Mouse (Mus musculus): ENCODE data around the gene Nfkbil1. TPM values are rescaled to one million over a fixed set of nuclear protein-coding genes. Genes with fewer than 3 reads are reported as not detected.

The Nfkbil1 gene
- total RNA-seq, 2 experiments from 2014 or later: 15.5 to 20.1 TPM

- peak; percentile 72 to 80 for DNase-seq
Observed at GRCm38 (mm10) chr17:35254241-35255098, 18.9 kb upstream of the Nfkbil1 start.

- no peak for DNase-seq
Observed at GRCm38 (mm10) chr17:35253293-35254093, 17.9 kb upstream of the Nfkbil1 start.

GRCm38 (mm10) chr17:35252619-35253292 lies 17.2 kb upstream of the Nfkbil1 start:
- DNase-seq: no peak

- no peak for DNase-seq
Observed at GRCm38 (mm10) chr17:35251981-35252380, 16.4 kb upstream of the Nfkbil1 start.

GRCm38 (mm10) chr17:35251162-35251719 lies 15.6 kb upstream of the Nfkbil1 start:
- DNase-seq: no peak

GRCm38 (mm10) chr17:35250348-35251120 lies 14.9 kb upstream of the Nfkbil1 start:
- DNase-seq: no peak

- DNase-seq: no peak
Observed at GRCm38 (mm10) chr17:35249451-35250197, 14.0 kb upstream of the Nfkbil1 start.

GRCm38 (mm10) chr17:35248986-35249385 lies 13.4 kb upstream of the Nfkbil1 start:
- no peak for DNase-seq

GRCm38 (mm10) chr17:35247144-35247543 lies 11.6 kb upstream of the Nfkbil1 start:
- no peak for DNase-seq

- DNase-seq: no peak
Observed at GRCm38 (mm10) chr17:35245731-35246623, 10.4 kb upstream of the Nfkbil1 start.

GRCm38 (mm10) chr17:35244999-35245398 lies 9.4 kb upstream of the Nfkbil1 start:
- no peak for DNase-seq

- DNase-seq: peak; percentile 48 to 53
Observed at GRCm38 (mm10) chr17:35243086-35243485, 7.5 kb upstream of the Nfkbil1 start.

GRCm38 (mm10) chr17:35242015-35242941 lies 6.7 kb upstream of the Nfkbil1 start:
- peak; percentile 76 to 80 for DNase-seq

- peak; percentile 97 to 98 for DNase-seq
Observed at GRCm38 (mm10) chr17:35241305-35242014, 5.9 kb upstream of the Nfkbil1 start, which contains the start of gene Ddx39b. TSS of gene Ddx39b (plus strand) at chr17:35241746.

- no peak for DNase-seq
Observed at GRCm38 (mm10) chr17:35240384-35241304, 5.1 kb upstream of the Nfkbil1 start.

- no peak for DNase-seq
Observed at GRCm38 (mm10) chr17:35239700-35240099, 4.1 kb upstream of the Nfkbil1 start.

Measured in adrenal gland, postnatal 36 days (tissue).